Mouse (Mus musculus): ENCODE measurements around the gene Large1. TPM values are rescaled to one million over a fixed set of nuclear protein-coding genes. Genes with fewer than 3 reads are reported as not detected.
"Not testable (repeated sequence)": the region's sequence is repeated elsewhere in the genome, so short reads cannot be mapped to it uniquely, and the experiment has no call there.

The Large1 gene
- polyA plus RNA-seq, 1 experiment from 2014 or later, result 2.1 TPM

- no peak overlapping the region for H3K4me2 ChIP-seq
- H3K27ac ChIP-seq, result no peak overlapping the region
- no peaks in the 10 kb centered on the region for H3K9me3 ChIP-seq (replicated peaks)
- ATAC-seq, result no peak
- H3K9ac ChIP-seq, result no peak overlapping the region
- WGBS (ENCODE audit: insufficient replicate concordance), result 19% methylated on average over 1 of the region's 1 CpGs
- no peaks in the 10 kb centered on the region for H3K36me3 ChIP-seq
- no peaks in the 10 kb centered on the region for H3K27me3 ChIP-seq (replicated peaks)
- H3K4me1 ChIP-seq, result no peaks in the 10 kb centered on the region
- H3K4me3 ChIP-seq, result no peak overlapping the region
Observed at GRCm38 (mm10) chr8:73142660-73143395, 210.5 kb downstream of the Large1 start.

GRCm38 (mm10) chr8:73135397-73135796 lies 217.9 kb downstream of the Large1 start:
- H3K4me2 ChIP-seq, result no peak overlapping the region
- no peak overlapping the region for H3K9ac ChIP-seq
- ATAC-seq, result no peak
- H3K27me3 ChIP-seq (replicated peaks), result no peaks in the 10 kb centered on the region
- 64% methylated on average over 6 of the region's 6 CpGs for WGBS (ENCODE audit: insufficient replicate concordance)
- no peak overlapping the region for H3K4me3 ChIP-seq
- no peaks in the 10 kb centered on the region for H3K4me1 ChIP-seq
- no peaks in the 10 kb centered on the region for H3K9me3 ChIP-seq (replicated peaks)
- no peak overlapping the region for H3K27ac ChIP-seq
- H3K36me3 ChIP-seq, result no peaks in the 10 kb centered on the region

- H3K27me3 ChIP-seq (replicated peaks), result no peaks in the 10 kb centered on the region
- 68% methylated on average over 2 of the region's 2 CpGs for WGBS (ENCODE audit: insufficient replicate concordance)
- no peak overlapping the region for H3K9ac ChIP-seq
- no peak overlapping the region for H3K4me2 ChIP-seq
- H3K9me3 ChIP-seq (replicated peaks), result no peaks in the 10 kb centered on the region
- H3K4me1 ChIP-seq, result no peaks in the 10 kb centered on the region
- H3K36me3 ChIP-seq, result no peaks in the 10 kb centered on the region
- ATAC-seq, result no peak
- H3K4me3 ChIP-seq, result no peak overlapping the region
- H3K27ac ChIP-seq, result no peak overlapping the region
Observed at GRCm38 (mm10) chr8:73132080-73132479, 221.3 kb downstream of the Large1 start.

GRCm38 (mm10) chr8:73123864-73124499 lies 229.4 kb downstream of the Large1 start:
- no peaks in the 10 kb centered on the region for H3K9me3 ChIP-seq (replicated peaks)
- no peak overlapping the region for H3K4me3 ChIP-seq
- 60% methylated on average over 5 of the region's 5 CpGs for WGBS (ENCODE audit: insufficient replicate concordance)
- no peaks in the 10 kb centered on the region for H3K27me3 ChIP-seq (replicated peaks)
- no peak overlapping the region for H3K9ac ChIP-seq
- no peak overlapping the region for H3K4me2 ChIP-seq
- no peaks in the 10 kb centered on the region for H3K4me1 ChIP-seq
- H3K36me3 ChIP-seq, result no peaks in the 10 kb centered on the region
- ATAC-seq, result no peak
- no peak overlapping the region for H3K27ac ChIP-seq

GRCm38 (mm10) chr8:73112332-73112895 lies 240.9 kb downstream of the Large1 start:
- no peaks in the 10 kb centered on the region for H3K27me3 ChIP-seq (replicated peaks)
- no peak overlapping the region for H3K9ac ChIP-seq
- no peak overlapping the region for H3K4me3 ChIP-seq
- no peaks in the 10 kb centered on the region for H3K4me1 ChIP-seq
- H3K36me3 ChIP-seq, result no peaks in the 10 kb centered on the region
- H3K27ac ChIP-seq, result no peak overlapping the region
- no peak for ATAC-seq
- WGBS (ENCODE audit: insufficient replicate concordance), result 61% methylated on average over 1 of the region's 1 CpGs
- H3K4me2 ChIP-seq, result no peak overlapping the region
- no peaks in the 10 kb centered on the region for H3K9me3 ChIP-seq (replicated peaks)

GRCm38 (mm10) chr8:73104089-73104488 lies 249.3 kb downstream of the Large1 start:
- Histone ChIP-seq H3K27me3 (replicated peaks) (no peaks in the 10 kb centered on the region), H3K36me3 (no peaks in the 10 kb centered on the region), H3K4me2 (no peak overlapping the region), H3K9me3 (replicated peaks) (no peaks in the 10 kb centered on the region), H3K27ac (no peak overlapping the region), H3K9ac (no peak overlapping the region), H3K4me1 (no peaks in the 10 kb centered on the region), H3K4me3 (no peak overlapping the region)
- no peak for ATAC-seq
- WGBS (ENCODE audit: insufficient replicate concordance), result 59% methylated on average over 1 of the region's 1 CpGs

GRCm38 (mm10) chr8:73101069-73101468 lies 252.3 kb downstream of the Large1 start:
- WGBS (ENCODE audit: insufficient replicate concordance), result 50% methylated on average over 5 of the region's 5 CpGs

GRCm38 (mm10) chr8:73100607-73101006 lies 252.7 kb downstream of the Large1 start:
- H3K9me3 ChIP-seq (replicated peaks); H3K36me3 ChIP-seq; H3K9ac ChIP-seq; H3K4me3 ChIP-seq; H3K4me2 ChIP-seq; H3K27ac ChIP-seq; H3K4me1 ChIP-seq; H3K27me3 ChIP-seq (replicated peaks): not testable (repeated sequence)
- WGBS (ENCODE audit: insufficient replicate concordance), result 9% methylated on average over 3 of the region's 3 CpGs
- ATAC-seq, result 0 out of 2 replicates have a peak, but pooled peaks have one; percentile 62

More at GRCm38 (mm10) chr8:73101069-73101468, 252.3 kb downstream of the Large1 start:
- Histone ChIP-seq H3K36me3 (no peaks in the 10 kb centered on the region), H3K4me2 (no peak overlapping the region), H3K4me1 (peaks cover 9% of the 10 kb centered on the region), H3K9ac (no peak overlapping the region), H3K27me3 (replicated peaks) (no peaks in the 10 kb centered on the region), H3K27ac (no peak overlapping the region), H3K9me3 (replicated peaks) (no peaks in the 10 kb centered on the region), H3K4me3 (no peak overlapping the region)
- no peak for ATAC-seq

- no peak overlapping the region for H3K9ac ChIP-seq
Observed at GRCm38 (mm10) chr8:73099542-73099941, 253.8 kb downstream of the Large1 start.

GRCm38 (mm10) chr8:73096952-73097351 lies 256.4 kb downstream of the Large1 start:
- no peaks in the 10 kb centered on the region for H3K9me3 ChIP-seq (replicated peaks)
- 0 out of 2 replicates have a peak, but pooled peaks have one; percentile 54 for ATAC-seq
- H3K9ac ChIP-seq, result no peak overlapping the region
- peaks cover 9% of the 10 kb centered on the region for H3K4me1 ChIP-seq
- H3K27ac ChIP-seq, result no peak overlapping the region
- H3K4me2 ChIP-seq, result no peak overlapping the region
- no peak overlapping the region for H3K4me3 ChIP-seq
- no peaks in the 10 kb centered on the region for H3K27me3 ChIP-seq (replicated peaks)
- no peaks in the 10 kb centered on the region for H3K36me3 ChIP-seq
- WGBS (ENCODE audit: insufficient replicate concordance), result 29% methylated on average over 2 of the region's 2 CpGs

More at GRCm38 (mm10) chr8:73099542-73099941, 253.8 kb downstream of the Large1 start:
- Histone ChIP-seq H3K27me3 (replicated peaks) (no peaks in the 10 kb centered on the region), H3K4me1 (peaks cover 9% of the 10 kb centered on the region), H3K27ac (no peak overlapping the region), H3K36me3 (no peaks in the 10 kb centered on the region), H3K4me3 (no peak overlapping the region), H3K4me2 (no peak overlapping the region), H3K9me3 (replicated peaks) (no peaks in the 10 kb centered on the region)
- no peak for ATAC-seq
- WGBS (ENCODE audit: insufficient replicate concordance), result 57% methylated on average over 3 of the region's 3 CpGs

GRCm38 (mm10) chr8:73077746-73078145 lies 275.6 kb downstream of the Large1 start:
- not testable (repeated sequence) for H3K4me1 ChIP-seq; ATAC-seq; H3K36me3 ChIP-seq; H3K9ac ChIP-seq; H3K4me2 ChIP-seq; H3K4me3 ChIP-seq; H3K9me3 ChIP-seq (replicated peaks); H3K27ac ChIP-seq; H3K27me3 ChIP-seq (replicated peaks)
- WGBS (ENCODE audit: insufficient replicate concordance), result 64% methylated on average over 1 of the region's 1 CpGs

GRCm38 (mm10) chr8:73061410-73061809 lies 291.9 kb downstream of the Large1 start:
- WGBS (ENCODE audit: insufficient replicate concordance), result 54% methylated on average over 1 of the region's 1 CpGs
- no peaks in the 10 kb centered on the region for H3K36me3 ChIP-seq
- ATAC-seq, result no peak
- H3K9ac ChIP-seq, result no peak overlapping the region
- no peak overlapping the region for H3K27ac ChIP-seq
- no peaks in the 10 kb centered on the region for H3K9me3 ChIP-seq (replicated peaks)
- H3K4me2 ChIP-seq, result no peak overlapping the region
- no peak overlapping the region for H3K4me3 ChIP-seq
- H3K4me1 ChIP-seq, result no peaks in the 10 kb centered on the region
- H3K27me3 ChIP-seq (replicated peaks), result no peaks in the 10 kb centered on the region
